Mouse (Mus musculus) lung, adult 2 months (tissue): ENCODE measurements at regions not wholly inside any gene's neighbourhood (a gene's known extent, or its start where the extent isn't known, plus 50 kb on each side); places are given as distances from the start of the nearest gene placed in this dataset.

Source experiments
- DNase-seq: peaks from one replicate; pipeline ENCODE4 v3.0.0; 2022
- H3K4me1 ChIP-seq: fragments of 200-500 bp; 2 replicates; pipeline ENCODE4 v1.6.1; 2011; ENCODE audit warnings: low read length; ENCODE audit not compliant: control insufficient read depth, insufficient read depth
- H3K4me3 ChIP-seq: fragments of 200-500 bp; replicated peaks from 2 replicates; pipeline ENCODE3; 2011; ENCODE audit warnings: low read depth, mild to moderate bottlenecking, control low read depth, low read length; ENCODE audit errors: extremely low read depth
- CTCF ChIP-seq: fragments of 200-500 bp; IDR thresholded peaks from 2 replicates; pipeline ENCODE4 v1.5.1; 2011; ENCODE audit warnings: mild to moderate bottlenecking, low read length, control low read depth; ENCODE audit not compliant: insufficient read depth
- POLR2A ChIP-seq: fragments of 200-500 bp; IDR thresholded peaks from 2 replicates; pipeline ENCODE4 v1.6.1; 2011; ENCODE audit warnings: low read depth, mild to moderate bottlenecking, control low read depth, low read length, borderline replicate concordance; ENCODE audit errors: extremely low read depth
- WGBS: fragments of 180-500 bp; shearing (Covaris S2); methylation state at CpG from one replicate; pipeline ENCODE4 v1.1.7; 2018; 5-methylcytosine and 5-hydroxymethylcytosine counted together

- Histone ChIP-seq H3K4me1 (no peaks in the 10 kb centered on the region), H3K4me3 (no peak overlapping the region)
- no peak for DNase-seq
- 83% methylated on average over 3 of the region's 3 CpGs for WGBS
- TF ChIP-seq POLR2A (no peak), CTCF (no peak)
Measured at GRCm38 (mm10) chr10:115722589-115722988, 94.0 kb upstream of the Tspan8 start.

GRCm38 (mm10) chr10:115742634-115743347 lies 73.8 kb upstream of the Tspan8 start:
- 78% methylated on average over 10 of the region's 10 CpGs for WGBS
- Histone ChIP-seq H3K4me1 (no peaks in the 10 kb centered on the region), H3K4me3 (no peak overlapping the region)
- no peak for TF ChIP-seq POLR2A
- no peak for TF ChIP-seq CTCF
- DNase-seq = no peak

- Histone ChIP-seq H3K4me3 (no peak overlapping the region), H3K4me1 (no peaks in the 10 kb centered on the region)
- WGBS = 88% methylated on average over 2 of the region's 2 CpGs
- no peak for DNase-seq
- TF ChIP-seq POLR2A (no peak), CTCF (no peak)
Measured at GRCm38 (mm10) chr10:115749844-115750243, 66.8 kb upstream of the Tspan8 start.

- TF ChIP-seq CTCF (no peak), POLR2A (no peak)
- Histone ChIP-seq H3K4me1 (no peaks in the 10 kb centered on the region), H3K4me3 (no peak overlapping the region)
- no peak for DNase-seq
- WGBS = 93% methylated on average over 5 of the region's 5 CpGs
Measured at GRCm38 (mm10) chr10:115750250-115750649, 66.4 kb upstream of the Tspan8 start.

GRCm38 (mm10) chr10:115758667-115759066 lies 58.0 kb upstream of the Tspan8 start:
- Histone ChIP-seq H3K4me1 (no peaks in the 10 kb centered on the region; the same call in none of the 2 replicates), H3K4me3 (no peak overlapping the region)
- TF ChIP-seq POLR2A (no peak), CTCF (no peak)
- 20% methylated on average over 1 of the region's 1 CpGs for WGBS
- no peak for DNase-seq
